Mouse (Mus musculus): ENCODE results near the gene Ccdc86. TPM values are rescaled to one million over a fixed set of nuclear protein-coding genes. Genes with fewer than 3 reads are reported as not detected.

Ccdc86 gene
- polyA plus RNA-seq, 1 experiment from 2014 or later: 33.2 TPM

Other genes with a start within 250 kb of the Ccdc86 start
- 0.10 and 0.18 TPM in 2 replicates for gene Cd5, start 210.3 kb downstream of the Ccdc86 start, polyA plus RNA-seq (2016; fragmentation: Nextera tagmentation; extraction: Ambion mirVana)
- not detected in 2 replicates for gene Cd6, start 119.2 kb downstream of the Ccdc86 start, polyA plus RNA-seq (2016; fragmentation: Nextera tagmentation; extraction: Ambion mirVana)
- 0.23 and 0.44 TPM in 2 replicates for gene Slc15a3, start 109.5 kb downstream of the Ccdc86 start, polyA plus RNA-seq (2016; fragmentation: Nextera tagmentation; extraction: Ambion mirVana)
- gene Tmem132a, start 79.3 kb downstream of the Ccdc86 start, polyA plus RNA-seq (2016; fragmentation: Nextera tagmentation; extraction: Ambion mirVana): 137 and 142 TPM in 2 replicates
- gene Tmem109, start 67.3 kb downstream of the Ccdc86 start, polyA plus RNA-seq (2016; fragmentation: Nextera tagmentation; extraction: Ambion mirVana): 68.7 and 73.7 TPM in 2 replicates
- 44.9 and 50.3 TPM in 2 replicates for gene Prpf19, start 54.0 kb downstream of the Ccdc86 start, polyA plus RNA-seq (2016; fragmentation: Nextera tagmentation; extraction: Ambion mirVana)
- not detected in 2 replicates for gene Zp1, start 28.6 kb downstream of the Ccdc86 start, polyA plus RNA-seq (2016; fragmentation: Nextera tagmentation; extraction: Ambion mirVana)
- 0.10 TPM in 1 of 2 replicates, not detected in the other for gene Ptgdr2, start 12.1 kb downstream of the Ccdc86 start, polyA plus RNA-seq (2016; fragmentation: Nextera tagmentation; extraction: Ambion mirVana)
- gene Ms4a10, start 25.4 kb upstream of the Ccdc86 start, polyA plus RNA-seq (2016; fragmentation: Nextera tagmentation; extraction: Ambion mirVana): not detected in 2 replicates
- gene Ms4a15, start 44.0 kb upstream of the Ccdc86 start, polyA plus RNA-seq (2016; fragmentation: Nextera tagmentation; extraction: Ambion mirVana): not detected in 2 replicates
- not detected in 2 replicates for gene Ms4a18, start 68.8 kb upstream of the Ccdc86 start, polyA plus RNA-seq (2016; fragmentation: Nextera tagmentation; extraction: Ambion mirVana)
- not detected in 2 replicates for gene Ms4a8a, start 131.8 kb upstream of the Ccdc86 start, polyA plus RNA-seq (2016; fragmentation: Nextera tagmentation; extraction: Ambion mirVana)
- gene 1700017D01Rik, start 181.6 kb upstream of the Ccdc86 start, polyA plus RNA-seq (2016; fragmentation: Nextera tagmentation; extraction: Ambion mirVana): not detected in 2 replicates
- gene 1700025F22Rik, start 216.1 kb upstream of the Ccdc86 start, polyA plus RNA-seq (2016; fragmentation: Nextera tagmentation; extraction: Ambion mirVana): not detected in 2 replicates
- not detected in 2 replicates for gene Ms4a13, start 247.5 kb upstream of the Ccdc86 start, polyA plus RNA-seq (2016; fragmentation: Nextera tagmentation; extraction: Ambion mirVana)